Mouse (Mus musculus) lung, embryonic 16.5 days (tissue): ENCODE results near the gene Nectin3. TPM values are rescaled to one million over a fixed set of nuclear protein-coding genes. Genes with fewer than 3 reads are reported as not detected.
A peak's percentile ranks its signal among the peaks of the same experiment; 100 is the strongest.

Experiments
- ATAC-seq: fragments of 200-750 bp; cut with Nextera tagmentation; 2 replicates; pipeline ENCODE4 v1.8.0; 2017; ENCODE audit warnings: low read depth, mild to moderate bottlenecking, moderate library complexity
- H3K27ac ChIP-seq: fragments of 300-500 bp; sonication (generic); 2 replicates; pipeline ENCODE4 v1.5.1; 2014; ENCODE audit warnings: mild to moderate bottlenecking, control low read depth, low read length
- H3K27me3 ChIP-seq: fragments of 300-500 bp; sonication (generic); 2 replicates; pipeline ENCODE4 v1.6.1; 2014; ENCODE audit warnings: low read depth, low read length, mixed read lengths; ENCODE audit not compliant: control insufficient read depth, insufficient read depth
- H3K36me3 ChIP-seq: fragments of 300-500 bp; sonication (generic); 2 replicates; pipeline ENCODE4 v1.6.1; 2014; ENCODE audit warnings: low read length; ENCODE audit not compliant: control insufficient read depth, insufficient read depth
- H3K4me1 ChIP-seq: fragments of 300-500 bp; sonication (generic); replicated peaks from 2 replicates; pipeline ENCODE4 v1.6.1; 2014; ENCODE audit warnings: low read length, mixed read lengths; ENCODE audit not compliant: control insufficient read depth, insufficient read depth
- H3K4me2 ChIP-seq: fragments of 300-500 bp; sonication (generic); 2 replicates; pipeline ENCODE4 v1.6.1; 2014; ENCODE audit warnings: low read depth, low read length, control low read depth
- H3K4me3 ChIP-seq: fragments of 300-500 bp; sonication (generic); 2 replicates; pipeline ENCODE4 v1.5.1; 2014; ENCODE audit warnings: mild to moderate bottlenecking, low read length, control low read depth
- H3K9ac ChIP-seq: fragments of 300-500 bp; sonication (generic); 2 replicates; pipeline ENCODE4 v1.6.1; 2014; ENCODE audit warnings: low read length, control low read depth
- H3K9me3 ChIP-seq: fragments of 300-500 bp; sonication (generic); 2 replicates; pipeline ENCODE4 v1.6.1; 2016; ENCODE audit warnings: low read length; ENCODE audit not compliant: control insufficient read depth
- WGBS: fragments of 180-500 bp; shearing (Covaris S2); extraction: QIAGEN DNeasy Blood & Tissue Kit; methylation state at CpG from one replicate; pipeline ENCODE4 v1.1.7; 2014; 5-methylcytosine and 5-hydroxymethylcytosine counted together
- polyA plus RNA-seq: library from polyadenylated mRNA; unstranded; fragments of >200 nt; fragmentation: Nextera tagmentation; extraction: Ambion mirVana; gene quantifications from 2 replicates; pipeline ENCODE4 v1.2.1, GENCODE M21; 2015

The Nectin3 gene
- polyA plus RNA-seq, 1 experiment from 2014 or later: 12.1 TPM

- WGBS: 70% methylated on average over 3 of the region's 3 CpGs
Observed at GRCm38 (mm10) chr16:46451421-46451820, 46.9 kb downstream of the Nectin3 start.

GRCm38 (mm10) chr16:46449013-46449412 lies 49.3 kb downstream of the Nectin3 start:
- no peak for ATAC-seq
- 89% methylated on average over 6 of the region's 6 CpGs for WGBS

More at GRCm38 (mm10) chr16:46451421-46451820, 46.9 kb downstream of the Nectin3 start:
- Histone ChIP-seq H3K4me3 (no peak overlapping the region), H3K27me3 (no peaks in the 10 kb centered on the region), H3K27ac (no peak overlapping the region), H3K4me2 (no peak overlapping the region), H3K9me3 (no peaks in the 10 kb centered on the region), H3K36me3 (peaks cover 10% of the 10 kb centered on the region), H3K9ac (no peak overlapping the region), H3K4me1 (no peaks in the 10 kb centered on the region)
- ATAC-seq: no peak

GRCm38 (mm10) chr16:46431317-46431716 lies 67.0 kb downstream of the Nectin3 start:
- Histone ChIP-seq H3K36me3 (peaks cover 4% of the 10 kb centered on the region; the same call in 1 of the 2 replicates), H3K27me3 (no peaks in the 10 kb centered on the region), H3K27ac (no peak overlapping the region), H3K9me3 (no peaks in the 10 kb centered on the region), H3K9ac (no peak overlapping the region), H3K4me3 (no peak overlapping the region), H3K4me2 (no peak overlapping the region), H3K4me1 (no peaks in the 10 kb centered on the region)
- no peak for ATAC-seq
- 68% methylated on average over 5 of the region's 5 CpGs for WGBS

More at GRCm38 (mm10) chr16:46449013-46449412, 49.3 kb downstream of the Nectin3 start:
- Histone ChIP-seq H3K4me3 (no peak overlapping the region), H3K9me3 (no peaks in the 10 kb centered on the region), H3K36me3 (peaks cover 6% of the 10 kb centered on the region), H3K4me2 (no peak overlapping the region), H3K4me1 (no peaks in the 10 kb centered on the region), H3K27ac (no peak overlapping the region), H3K27me3 (no peaks in the 10 kb centered on the region), H3K9ac (no peak overlapping the region)

- Histone ChIP-seq H3K9ac (no peak overlapping the region), H3K4me1 (no peaks in the 10 kb centered on the region), H3K9me3 (no peaks in the 10 kb centered on the region), H3K4me2 (no peak overlapping the region), H3K36me3 (peaks cover 2% of the 10 kb centered on the region; the same call in 1 of the 2 replicates), H3K27me3 (no peaks in the 10 kb centered on the region), H3K27ac (no peak overlapping the region), H3K4me3 (no peak overlapping the region)
- ATAC-seq: no peak
- 81% methylated on average over 3 of the region's 3 CpGs for WGBS
Observed at GRCm38 (mm10) chr16:46416177-46416576, 82.1 kb downstream of the Nectin3 start.

GRCm38 (mm10) chr16:46410739-46411057 lies 87.6 kb downstream of the Nectin3 start:
- WGBS: 68% methylated on average over 3 of the region's 3 CpGs
- H3K9ac ChIP-seq: no peak overlapping the region
- ATAC-seq: peak; percentile 71
- H3K9me3 ChIP-seq: no peaks in the 10 kb centered on the region
- no peaks in the 10 kb centered on the region; the same call in 1 of the 2 replicates for H3K36me3 ChIP-seq
- no peaks in the 10 kb centered on the region for H3K27me3 ChIP-seq
- H3K27ac ChIP-seq: peak overlapping the region; percentile 45; the same call in 1 of the 2 replicates
- no peaks in the 10 kb centered on the region for H3K4me1 ChIP-seq
- no peak overlapping the region for H3K4me2 ChIP-seq
- no peak overlapping the region for H3K4me3 ChIP-seq

GRCm38 (mm10) chr16:46410053-46410738 lies 88.1 kb downstream of the Nectin3 start:
- WGBS: 57% methylated on average over 6 of the region's 6 CpGs

GRCm38 (mm10) chr16:46407997-46408396 lies 90.3 kb downstream of the Nectin3 start:
- no peak overlapping the region for H3K4me2 ChIP-seq
- H3K4me3 ChIP-seq: no peak overlapping the region
- H3K4me1 ChIP-seq: no peaks in the 10 kb centered on the region
- no peaks in the 10 kb centered on the region; the same call in 1 of the 2 replicates for H3K36me3 ChIP-seq
- 90% methylated on average over 15 of the region's 15 CpGs for WGBS
- ATAC-seq: no peak
- no peaks in the 10 kb centered on the region for H3K9me3 ChIP-seq
- no peaks in the 10 kb centered on the region for H3K27me3 ChIP-seq
- H3K9ac ChIP-seq: no peak overlapping the region
- H3K27ac ChIP-seq: no peak overlapping the region

More at GRCm38 (mm10) chr16:46410053-46410738, 88.1 kb downstream of the Nectin3 start:
- peak; percentile 66 for ATAC-seq
- H3K36me3 ChIP-seq: no peaks in the 10 kb centered on the region; the same call in 1 of the 2 replicates
- H3K9ac ChIP-seq: no peak overlapping the region
- H3K4me2 ChIP-seq: no peak overlapping the region
- no peak overlapping the region for H3K4me3 ChIP-seq
- no peaks in the 10 kb centered on the region for H3K4me1 ChIP-seq
- peak overlapping the region; percentile 45; the same call in 1 of the 2 replicates for H3K27ac ChIP-seq
- H3K9me3 ChIP-seq: no peaks in the 10 kb centered on the region
- no peaks in the 10 kb centered on the region for H3K27me3 ChIP-seq

GRCm38 (mm10) chr16:46406844-46407639 lies 91.3 kb downstream of the Nectin3 start:
- WGBS: 83% methylated on average over 7 of the region's 7 CpGs
- Histone ChIP-seq H3K4me1 (no peaks in the 10 kb centered on the region), H3K9me3 (no peaks in the 10 kb centered on the region), H3K4me2 (no peak overlapping the region), H3K9ac (no peak overlapping the region), H3K36me3 (no peaks in the 10 kb centered on the region; the same call in 1 of the 2 replicates), H3K4me3 (no peak overlapping the region), H3K27me3 (no peaks in the 10 kb centered on the region), H3K27ac (no peak overlapping the region)
- no peak for ATAC-seq

GRCm38 (mm10) chr16:46397945-46398344 lies 100.4 kb downstream of the Nectin3 start:
- H3K4me1 ChIP-seq: no peaks in the 10 kb centered on the region
- H3K36me3 ChIP-seq: peaks cover 2% of the 10 kb centered on the region; the same call in 1 of the 2 replicates
- no peaks in the 10 kb centered on the region for H3K9me3 ChIP-seq
- no peak overlapping the region for H3K4me2 ChIP-seq
- no peak overlapping the region for H3K4me3 ChIP-seq
- H3K9ac ChIP-seq: no peak overlapping the region
- WGBS: 81% methylated on average over 4 of the region's 4 CpGs
- H3K27ac ChIP-seq: no peak overlapping the region
- no peak for ATAC-seq
- no peaks in the 10 kb centered on the region for H3K27me3 ChIP-seq
